Mouse (Mus musculus): ENCODE measurements around the gene Zc3h4. TPM values are rescaled to one million over a fixed set of nuclear protein-coding genes. Genes with fewer than 3 reads are reported as not detected.
A peak's percentile ranks its signal among the peaks of the same experiment; 100 is the strongest.

Gene Zc3h4
- total and polyA plus RNA-seq, 3 experiments = 32.9 to 71.8 (median 59.4) TPM

DNA sequence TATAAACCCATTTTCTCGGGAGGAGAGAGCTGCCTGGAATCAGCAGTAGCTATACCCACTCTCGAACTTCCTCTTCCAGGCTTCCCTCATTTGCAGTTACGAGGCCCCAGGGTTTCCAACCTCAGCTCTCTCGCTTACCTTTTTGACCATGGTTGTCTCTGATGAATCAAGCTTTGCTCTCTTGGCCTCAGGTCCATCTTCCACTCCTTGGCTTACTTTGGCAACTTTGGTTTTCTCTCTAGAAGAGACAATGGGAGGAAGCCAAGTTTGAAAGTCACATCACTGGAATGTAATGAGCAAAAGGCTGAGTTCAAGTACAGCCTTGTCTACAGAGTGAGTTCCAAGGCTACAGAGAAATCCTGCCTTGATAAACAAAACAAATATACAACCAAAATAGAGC lies 34.0 kb upstream of the Zc3h4 start:
- peak; percentile 39 for DNase-seq (ENCODE audit: low read depth, low spot score)
- Histone ChIP-seq H3K4me3 (ENCODE audit: control insufficient read depth in 1 of 2, insufficient read depth in 1 of 2, low read depth in 2 of 2, low read length in 2 of 2) (no peak overlapping the region), H3K36me3 (ENCODE audit: control insufficient read depth in 1 of 2, insufficient read depth in 2 of 2, low read length in 2 of 2) (peaks cover 28 to 53% of the 10 kb centered on the region in 2 experiments), H3K9ac (ENCODE audit: control insufficient read depth, low read depth, low read length, poor library complexity, severe bottlenecking) (no peak overlapping the region), H3K4me1 (ENCODE audit: control insufficient read depth in 1 of 2, insufficient read depth in 2 of 2, low read length in 2 of 2) (peaks cover 13 to 22% of the 10 kb centered on the region in 2 experiments), H3K27ac (ENCODE audit: control insufficient read depth, low read depth, low read length) (peak overlapping the region; percentile 43), H3K79me2 (ENCODE audit: control insufficient read depth, insufficient read depth, low read length, poor library complexity) (peaks cover 3% of the 10 kb centered on the region; the same call in 1 of the 2 replicates), H3K27me3 (ENCODE audit: control insufficient read depth in 1 of 2, insufficient read depth in 2 of 2, low read length in 2 of 2) (no peaks in the 10 kb centered on the region), H3K9me3 (replicated peaks; ENCODE audit: insufficient read depth, low read length) (no peaks in the 10 kb centered on the region)
- TF ChIP-seq CHD2 (IDR thresholded peaks at IDR 0.05; ENCODE audit: low read length) (no peak), UBTF (IDR thresholded peaks at IDR 0.05; ENCODE audit: borderline replicate concordance, insufficient read depth, low read depth, low read length) (no peak)

DNA sequence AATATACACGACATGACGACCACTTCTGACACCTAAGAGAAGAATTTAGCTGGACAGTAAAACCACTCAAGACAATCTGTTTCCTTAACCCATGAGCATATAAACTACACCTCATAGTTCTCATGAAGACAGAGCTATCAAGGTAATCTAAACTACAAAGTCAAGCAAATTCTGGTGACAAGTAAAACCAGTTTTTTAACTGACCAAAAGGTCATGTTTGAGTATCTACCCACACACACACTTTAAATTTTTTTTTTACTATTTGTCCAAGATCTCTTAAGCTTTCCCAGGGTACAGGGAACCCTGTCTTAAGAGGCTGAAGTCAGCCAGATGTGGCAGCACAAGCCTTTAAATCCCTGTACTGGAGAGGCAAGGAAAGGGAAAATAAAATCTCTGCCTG lies 31.9 kb upstream of the Zc3h4 start:
- Histone ChIP-seq H3K4me3 (ENCODE audit: control insufficient read depth in 1 of 2, insufficient read depth in 1 of 2, low read depth in 2 of 2, low read length in 2 of 2) (no peak overlapping the region), H3K27me3 (ENCODE audit: control insufficient read depth in 1 of 2, insufficient read depth in 2 of 2, low read length in 2 of 2) (no peaks in the 10 kb centered on the region), H3K27ac (ENCODE audit: control insufficient read depth, low read depth, low read length) (no peak overlapping the region), H3K4me1 (ENCODE audit: control insufficient read depth in 1 of 2, insufficient read depth in 2 of 2, low read length in 2 of 2) (peaks cover 13 to 22% of the 10 kb centered on the region in 2 experiments), H3K9me3 (replicated peaks; ENCODE audit: insufficient read depth, low read length) (no peaks in the 10 kb centered on the region), H3K36me3 (ENCODE audit: control insufficient read depth in 1 of 2, insufficient read depth in 2 of 2, low read length in 2 of 2) (peaks cover 29 to 53% of the 10 kb centered on the region in 2 experiments), H3K79me2 (ENCODE audit: control insufficient read depth, insufficient read depth, low read length, poor library complexity) (peaks cover 3% of the 10 kb centered on the region; the same call in 1 of the 2 replicates), H3K9ac (ENCODE audit: control insufficient read depth, low read depth, low read length, poor library complexity, severe bottlenecking) (no peak overlapping the region)
- TF ChIP-seq CHD2 (IDR thresholded peaks at IDR 0.05; ENCODE audit: low read length) = no peak
- TF ChIP-seq KAT2A (conservative IDR thresholded peaks at IDR 0.05; ENCODE audit: low read depth, low read length) = no peak
- TF ChIP-seq CHD1 (IDR thresholded peaks at IDR 0.05; ENCODE audit: low read depth, low read length) = no peak
- no peak for TF ChIP-seq MAX (IDR thresholded peaks at IDR 0.05; ENCODE audit: low read length)
- no peak for TF ChIP-seq RAD21 (IDR thresholded peaks at IDR 0.05; ENCODE audit: low read depth, low read length)
- TF ChIP-seq SIN3A (IDR thresholded peaks at IDR 0.05; ENCODE audit: low read length) = no peak
- no peak for TF ChIP-seq ZMIZ1 (IDR thresholded peaks at IDR 0.05; ENCODE audit: low read depth, low read length)
- no peak for TF ChIP-seq TAL1 (IDR thresholded peaks at IDR 0.05; ENCODE audit: low read length)
- no peak for TF ChIP-seq TCF12 (IDR thresholded peaks at IDR 0.05; ENCODE audit: low read depth, low read length)
- no peak for DNase-seq (ENCODE audit: low read depth, low spot score)

DNA sequence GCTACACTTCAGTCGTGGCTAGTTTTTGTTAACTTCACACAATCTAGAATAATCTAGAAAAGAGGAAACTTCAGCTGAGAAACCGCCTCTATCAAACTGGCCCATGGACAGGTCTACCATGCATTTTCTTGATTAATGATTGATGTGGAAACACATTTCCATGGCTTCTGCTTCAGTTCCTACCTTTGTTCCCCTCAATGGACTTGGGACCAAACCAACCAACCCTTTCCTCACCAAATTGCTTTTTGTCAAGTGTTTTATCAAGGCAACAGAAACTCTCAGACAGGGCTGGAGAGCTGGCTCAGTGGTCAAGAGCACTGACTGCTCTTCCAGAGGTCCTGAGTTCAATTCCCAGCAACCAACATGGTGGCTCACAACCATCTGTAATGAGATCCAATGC lies 30.1 kb upstream of the Zc3h4 start:
- H3K36me3 ChIP-seq (ENCODE audit: control insufficient read depth in 1 of 2, insufficient read depth in 2 of 2, low read length in 2 of 2) = peaks cover 24 to 42% of the 10 kb centered on the region in 2 experiments

More for the DNA sequence above, 30.1 kb upstream of the Zc3h4 start:
- Histone ChIP-seq H3K9ac (ENCODE audit: control insufficient read depth, low read depth, low read length, poor library complexity, severe bottlenecking) (no peak overlapping the region), H3K27me3 (ENCODE audit: control insufficient read depth in 1 of 2, insufficient read depth in 2 of 2, low read length in 2 of 2) (no peaks in the 10 kb centered on the region), H3K4me3 (ENCODE audit: control insufficient read depth in 1 of 2, insufficient read depth in 1 of 2, low read depth in 2 of 2, low read length in 2 of 2) (no peak overlapping the region), H3K27ac (ENCODE audit: control insufficient read depth, low read depth, low read length) (0 out of 2 replicates have a peak overlapping the region, but pooled peaks have one; percentile 6), H3K4me1 (ENCODE audit: control insufficient read depth in 1 of 2, insufficient read depth in 2 of 2, low read length in 2 of 2) (peaks cover 10 to 16% of the 10 kb centered on the region in 2 experiments), H3K9me3 (replicated peaks; ENCODE audit: insufficient read depth, low read length) (no peaks in the 10 kb centered on the region), H3K79me2 (ENCODE audit: control insufficient read depth, insufficient read depth, low read length, poor library complexity) (peaks cover 1% of the 10 kb centered on the region; the same call in 1 of the 2 replicates)
- TF ChIP-seq HCFC1 (IDR thresholded peaks at IDR 0.05; ENCODE audit: low read depth, low read length) (no peak), RAD21 (IDR thresholded peaks at IDR 0.05; ENCODE audit: low read depth, low read length) (no peak), CHD2 (IDR thresholded peaks at IDR 0.05; ENCODE audit: low read length) (no peak), MAX (IDR thresholded peaks at IDR 0.05; ENCODE audit: low read length) (no peak), GATA1 (IDR thresholded peaks at IDR 0.05; ENCODE audit: low read depth, low read length) (no peak), ELF1 (IDR thresholded peaks at IDR 0.05; ENCODE audit: low read depth, low read length) (no peak), SIN3A (IDR thresholded peaks at IDR 0.05; ENCODE audit: low read length) (no peak), USF2 (IDR thresholded peaks at IDR 0.05; ENCODE audit: borderline replicate concordance in 1 of 2, insufficient read depth in 1 of 2, low read depth in 1 of 2, low read length in 2 of 2) (no peak)
- no peak for DNase-seq (ENCODE audit: low read depth, low spot score)
